ENCODE assay signal across 8 mouse cellular contexts in genomic region chr14:76310278-76310677, GRCm38 (mm10).
DNase-seq lines count a peak whose midpoint lies in the region; ATAC-seq lines count a peak whose summit lies in the region.

No protein-coding gene starts in this region.

- no peaks in the 10 kb centered on the region for H3K36me3 ChIP-seq in kidney, embryonic 16.5 days (ENCODE audit: insufficient read depth, low read length)

- no peak for ATAC-seq in kidney, embryonic 16.5 days (ENCODE audit: low FRiP score, low TSS enrichment)

- H3K27ac ChIP-seq in kidney, embryonic 16.5 days (ENCODE audit: low read length): no peak overlapping the region

- H3K9me3 ChIP-seq in kidney, embryonic 16.5 days (ENCODE audit: low read length): no peaks in the 10 kb centered on the region

- H3K27me3 ChIP-seq in kidney, embryonic 16.5 days (ENCODE audit: insufficient read depth, low read length): no peaks in the 10 kb centered on the region

- WGBS in kidney, embryonic 16.5 days: 73% methylated on average over 6 of the region's 6 CpGs

- no peak overlapping the region for H3K4me3 ChIP-seq in kidney, embryonic 16.5 days (ENCODE audit: low read length)

- no peak overlapping the region for H3K4me2 ChIP-seq in kidney, embryonic 16.5 days (replicated peaks; ENCODE audit: low read depth, low read length)

- no peak overlapping the region for H3K9ac ChIP-seq in kidney, embryonic 16.5 days (replicated peaks; ENCODE audit: low read length)

- H3K4me1 ChIP-seq in kidney, embryonic 16.5 days (ENCODE audit: insufficient read depth, low read length): 0 out of 2 replicates have a peak, but pooled peaks cover 4% of the 10 kb centered on the region

- peak; percentile 54 for DNase-seq in kidney, adult 18-20 months
- peak; percentile 69 for DNase-seq in cerebellum, adult 11-12 months
- DNase-seq in gastrocnemius, adult 8-10 months (ENCODE audit: low spot score in 2 of 2): peak; percentile 88 to 94
- peak; percentile 59 to 62 for DNase-seq in layer of hippocampus, adult 8-10 months (ENCODE audit: low spot score in 2 of 2)
- peak; percentile 63 for DNase-seq in lung, postnatal 36 days
- no peak for DNase-seq in spleen, postnatal 14 days (ENCODE audit: low spot score in 2 of 2)
- no peak for DNase-seq in retina, embryonic 14.5 days (ENCODE audit: low spot score)

Comparison
In these comparisons a context has a peak if more than half of its experiments do, and no peak if none do; other contexts are left out.
1. DNase-seq: peak in kidney, adult 18-20 months (single experiment), cerebellum, adult 11-12 months (single experiment), gastrocnemius, adult 8-10 months (2 of 2), layer of hippocampus, adult 8-10 months (2 of 2) and lung, postnatal 36 days (single experiment); none in spleen, postnatal 14 days (0 of 2) and retina, embryonic 14.5 days (single experiment).